Mouse (Mus musculus): ENCODE results near the gene Foxa3. TPM values are rescaled to one million over a fixed set of nuclear protein-coding genes. Genes with fewer than 3 reads are reported as not detected.
A peak's percentile ranks its signal among the peaks of the same experiment; 100 is the strongest.

The Foxa3 gene
- total RNA-seq, 1 experiment: 1.7 TPM

DNA sequence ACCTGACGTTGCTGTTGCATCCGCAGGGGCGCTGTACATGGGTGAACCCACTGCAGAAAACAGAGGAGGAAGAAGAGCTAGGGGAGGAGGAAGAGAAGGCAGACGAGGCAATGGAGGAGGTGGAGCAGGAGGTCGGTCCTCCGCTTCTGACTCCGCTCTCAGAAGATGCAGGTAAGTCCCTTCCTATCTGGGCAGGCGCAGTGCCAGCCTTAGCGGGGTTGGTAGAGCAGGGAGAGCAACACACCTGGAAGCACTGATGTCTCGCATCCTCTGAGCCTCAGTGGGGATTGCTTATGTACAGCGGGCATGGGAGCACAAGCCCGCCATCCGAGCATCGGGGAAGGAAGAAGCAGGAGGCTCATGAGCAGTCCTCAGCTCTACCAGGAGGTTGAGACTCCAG is 43.7 kb upstream of the Foxa3 start:
- no peak for DNase-seq (ENCODE audit: low read depth, low spot score)
- Histone ChIP-seq H3K9ac (ENCODE audit: insufficient read depth, low read depth, low read length, poor library complexity, severe bottlenecking) (no peak overlapping the region), H3K4me1 (ENCODE audit: control insufficient read depth in 2 of 2, insufficient read depth in 2 of 2, low read length in 2 of 2, poor library complexity in 1 of 2) (peaks cover 0 to 5% of the 10 kb centered on the region in 2 experiments; a peak in 1 of 4 replicates), H3K9me3 (ENCODE audit: control insufficient read depth, insufficient read depth, low read depth, low read length) (no peaks in the 10 kb centered on the region), H3K4me3 (ENCODE audit: insufficient read depth in 1 of 2, low read depth in 1 of 2, low read length in 2 of 2, poor library complexity in 1 of 2, severe bottlenecking in 1 of 2) (peak overlapping the region in 1 of 2 experiments; percentile 25; a peak in 1 of 4 replicates), H3K36me3 (ENCODE audit: control insufficient read depth, insufficient read depth, low read length, poor library complexity, severe bottlenecking) (no peaks in the 10 kb centered on the region), H3K27ac (ENCODE audit: insufficient read depth, low read depth, low read length, poor library complexity, severe bottlenecking) (no peak overlapping the region)
- TF ChIP-seq CHD2 (IDR thresholded peaks at IDR 0.05; ENCODE audit: low read depth, low read length) (no peak), MAFK (IDR thresholded peaks at IDR 0.05; ENCODE audit: insufficient read depth, low read depth, low read length) (no peak), ZNF384 (IDR thresholded peaks at IDR 0.05; ENCODE audit: low read depth, low read length) (no peak), ZC3H11A (IDR thresholded peaks at IDR 0.05; ENCODE audit: borderline replicate concordance, low read depth, low read length) (no peak), HCFC1 (IDR thresholded peaks at IDR 0.05; ENCODE audit: borderline replicate concordance, insufficient read depth, low read length) (no peak)
- in situ Hi-C loops (cut with MboI; ENCODE audit: low sequenced_read_pairs in 2 of 2, unreplicated experiment in 2 of 2): no loop called here

DNA sequence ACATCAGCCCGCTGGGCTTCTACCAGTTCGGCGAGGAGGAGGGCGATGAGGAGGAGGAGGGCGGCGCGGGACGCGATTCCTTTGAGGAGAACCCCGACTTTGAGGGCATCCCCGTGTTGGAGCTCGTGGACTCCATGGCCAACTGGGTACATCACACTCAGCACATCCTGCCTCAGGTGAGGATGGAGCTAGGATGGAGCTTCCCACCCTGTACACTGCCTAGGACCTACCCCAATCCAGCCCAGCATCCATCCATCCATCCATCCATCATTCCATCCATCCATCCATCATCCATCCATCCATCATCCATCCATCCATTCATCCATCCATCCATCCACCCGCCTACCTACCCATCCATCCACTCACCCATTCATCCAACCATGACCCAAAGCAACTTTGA is 42.6 kb upstream of the Foxa3 start:
- 0 out of 2 replicates have a peak overlapping the region, but pooled peaks have one; percentile 2 for H3K9ac ChIP-seq (ENCODE audit: insufficient read depth, low read depth, low read length, poor library complexity, severe bottlenecking)
- peak overlapping the region; percentile 41 to 49; a peak in 3 of 4 replicates for H3K4me3 ChIP-seq (ENCODE audit: insufficient read depth in 1 of 2, low read depth in 1 of 2, low read length in 2 of 2, poor library complexity in 1 of 2, severe bottlenecking in 1 of 2)
- H3K4me1 ChIP-seq (ENCODE audit: control insufficient read depth in 2 of 2, insufficient read depth in 2 of 2, low read length in 2 of 2, poor library complexity in 1 of 2): peaks cover 0 to 5% of the 10 kb centered on the region in 2 experiments; a peak in 1 of 4 replicates
- in situ Hi-C loops (cut with MboI; ENCODE audit: low sequenced_read_pairs in 2 of 2, unreplicated experiment in 2 of 2): no loop called here
- H3K27ac ChIP-seq (ENCODE audit: insufficient read depth, low read depth, low read length, poor library complexity, severe bottlenecking): no peak overlapping the region
- H3K36me3 ChIP-seq (ENCODE audit: control insufficient read depth, insufficient read depth, low read length, poor library complexity, severe bottlenecking): no peaks in the 10 kb centered on the region
- TF ChIP-seq CHD2 (IDR thresholded peaks at IDR 0.05; ENCODE audit: low read depth, low read length): no peak
- no peak for TF ChIP-seq ZNF384 (IDR thresholded peaks at IDR 0.05; ENCODE audit: low read depth, low read length)
- no peak for TF ChIP-seq ZC3H11A (IDR thresholded peaks at IDR 0.05; ENCODE audit: borderline replicate concordance, low read depth, low read length)
- no peak for TF ChIP-seq MAFK (IDR thresholded peaks at IDR 0.05; ENCODE audit: insufficient read depth, low read depth, low read length)
- TF ChIP-seq HCFC1 (IDR thresholded peaks at IDR 0.05; ENCODE audit: borderline replicate concordance, insufficient read depth, low read length): no peak
- no peak for DNase-seq (ENCODE audit: low read depth, low spot score)
- H3K9me3 ChIP-seq (ENCODE audit: control insufficient read depth, insufficient read depth, low read depth, low read length): no peaks in the 10 kb centered on the region

DNA sequence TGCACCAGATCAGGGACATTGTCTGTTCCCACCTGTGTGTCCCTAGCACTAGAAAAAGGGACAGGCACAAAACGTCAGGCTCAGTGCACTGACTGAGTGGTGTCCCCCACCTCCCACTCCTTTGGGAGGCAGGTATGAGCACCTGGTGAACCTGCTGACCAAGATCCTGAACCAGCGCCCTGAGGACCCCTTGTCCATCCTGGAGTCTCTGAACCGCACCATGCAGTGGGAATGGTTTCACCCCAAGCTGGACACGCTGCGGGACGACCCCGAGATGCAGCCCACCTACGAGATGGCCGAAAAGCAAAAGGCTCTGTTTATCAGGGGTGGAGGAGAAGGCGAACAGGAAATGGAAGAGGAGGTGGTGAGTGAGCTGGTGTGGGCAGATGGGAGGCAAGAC is 34.1 kb upstream of the Foxa3 start:
- H3K36me3 ChIP-seq (ENCODE audit: control insufficient read depth, insufficient read depth, low read length, poor library complexity, severe bottlenecking): peaks cover 6% of the 10 kb centered on the region; the same call in 1 of the 2 replicates
- peaks cover 0 to 8% of the 10 kb centered on the region in 2 experiments; a peak in 1 of 4 replicates for H3K4me1 ChIP-seq (ENCODE audit: control insufficient read depth in 2 of 2, insufficient read depth in 2 of 2, low read length in 2 of 2, poor library complexity in 1 of 2)
- H3K4me3 ChIP-seq (ENCODE audit: insufficient read depth in 1 of 2, low read depth in 1 of 2, low read length in 2 of 2, poor library complexity in 1 of 2, severe bottlenecking in 1 of 2): no peak overlapping the region
- no peak overlapping the region for H3K9ac ChIP-seq (ENCODE audit: insufficient read depth, low read depth, low read length, poor library complexity, severe bottlenecking)
- H3K9me3 ChIP-seq (ENCODE audit: control insufficient read depth, insufficient read depth, low read depth, low read length): no peaks in the 10 kb centered on the region
- in situ Hi-C loops (cut with MboI; ENCODE audit: low sequenced_read_pairs in 2 of 2, unreplicated experiment in 2 of 2): no loop called here
- no peak overlapping the region for H3K27ac ChIP-seq (ENCODE audit: insufficient read depth, low read depth, low read length, poor library complexity, severe bottlenecking)
- no peak for DNase-seq (ENCODE audit: low read depth, low spot score)
- no peak for TF ChIP-seq ZNF384 (IDR thresholded peaks at IDR 0.05; ENCODE audit: low read depth, low read length)
- TF ChIP-seq MAFK (IDR thresholded peaks at IDR 0.05; ENCODE audit: insufficient read depth, low read depth, low read length): no peak
- no peak for TF ChIP-seq ZC3H11A (IDR thresholded peaks at IDR 0.05; ENCODE audit: borderline replicate concordance, low read depth, low read length)
- no peak for TF ChIP-seq CHD2 (IDR thresholded peaks at IDR 0.05; ENCODE audit: low read depth, low read length)
- no peak for TF ChIP-seq HCFC1 (IDR thresholded peaks at IDR 0.05; ENCODE audit: borderline replicate concordance, insufficient read depth, low read length)

DNA sequence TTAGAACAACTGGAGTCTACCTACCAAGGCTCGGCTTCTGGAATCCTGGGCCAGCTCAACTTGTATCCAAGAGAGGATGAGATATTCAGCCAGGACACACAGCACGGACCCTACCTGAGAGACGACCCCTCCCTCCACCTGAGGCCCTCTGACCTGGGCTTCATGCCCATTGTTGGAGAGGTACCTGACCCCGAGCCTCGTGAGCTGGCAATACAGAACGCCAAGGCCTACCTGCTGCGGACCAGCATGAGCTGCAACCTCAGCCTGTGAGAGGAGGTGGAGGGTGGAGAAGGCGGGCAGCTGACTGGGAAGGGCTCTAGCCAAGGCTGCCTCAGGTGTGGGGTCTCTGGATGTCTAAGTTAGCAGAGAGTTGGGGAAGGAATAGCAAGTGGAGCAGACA is 31.8 kb upstream of the Foxa3 start:
- TF ChIP-seq ZNF384 (IDR thresholded peaks at IDR 0.05; ENCODE audit: low read depth, low read length) (no peak), MAFK (IDR thresholded peaks at IDR 0.05; ENCODE audit: insufficient read depth, low read depth, low read length) (no peak), HCFC1 (IDR thresholded peaks at IDR 0.05; ENCODE audit: borderline replicate concordance, insufficient read depth, low read length) (no peak), ZC3H11A (IDR thresholded peaks at IDR 0.05; ENCODE audit: borderline replicate concordance, low read depth, low read length) (no peak), CHD2 (IDR thresholded peaks at IDR 0.05; ENCODE audit: low read depth, low read length) (no peak)
- H3K36me3 ChIP-seq (ENCODE audit: control insufficient read depth, insufficient read depth, low read length, poor library complexity, severe bottlenecking): peaks cover 25% of the 10 kb centered on the region

DNA sequence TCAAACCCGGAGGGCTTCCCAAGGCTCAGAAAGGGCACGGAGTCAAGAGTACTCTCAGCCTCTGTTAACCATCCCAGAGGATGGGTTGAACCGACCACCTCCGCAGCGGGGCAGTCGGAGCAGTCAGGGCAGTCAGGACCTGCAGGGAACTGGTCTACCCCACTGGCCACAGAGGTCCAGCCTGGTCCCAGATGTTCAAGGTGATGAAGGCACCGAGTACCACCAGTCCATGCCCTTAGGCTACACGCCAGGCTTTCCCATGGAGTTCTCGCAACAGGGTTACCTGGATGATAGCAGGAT is 31.4 kb upstream of the Foxa3 start:
- no peaks in the 10 kb centered on the region for H3K9me3 ChIP-seq (ENCODE audit: control insufficient read depth, insufficient read depth, low read depth, low read length)
- TF ChIP-seq ZC3H11A (IDR thresholded peaks at IDR 0.05; ENCODE audit: borderline replicate concordance, low read depth, low read length) (no peak), CHD2 (IDR thresholded peaks at IDR 0.05; ENCODE audit: low read depth, low read length) (no peak), HCFC1 (IDR thresholded peaks at IDR 0.05; ENCODE audit: borderline replicate concordance, insufficient read depth, low read length) (no peak), ZNF384 (IDR thresholded peaks at IDR 0.05; ENCODE audit: low read depth, low read length) (no peak), MAFK (IDR thresholded peaks at IDR 0.05; ENCODE audit: insufficient read depth, low read depth, low read length) (no peak)
- H3K36me3 ChIP-seq (ENCODE audit: control insufficient read depth, insufficient read depth, low read length, poor library complexity, severe bottlenecking): peaks cover 29% of the 10 kb centered on the region
- peaks cover 0 to 8% of the 10 kb centered on the region in 2 experiments; a peak in 1 of 4 replicates for H3K4me1 ChIP-seq (ENCODE audit: control insufficient read depth in 2 of 2, insufficient read depth in 2 of 2, low read length in 2 of 2, poor library complexity in 1 of 2)
- H3K9ac ChIP-seq (ENCODE audit: insufficient read depth, low read depth, low read length, poor library complexity, severe bottlenecking): no peak overlapping the region
- in situ Hi-C loops (cut with MboI; ENCODE audit: low sequenced_read_pairs in 2 of 2, unreplicated experiment in 2 of 2): no loop called here
- no peak for DNase-seq (ENCODE audit: low read depth, low spot score)
- H3K4me3 ChIP-seq (ENCODE audit: insufficient read depth in 1 of 2, low read depth in 1 of 2, low read length in 2 of 2, poor library complexity in 1 of 2, severe bottlenecking in 1 of 2): no peak overlapping the region
- no peak overlapping the region for H3K27ac ChIP-seq (ENCODE audit: insufficient read depth, low read depth, low read length, poor library complexity, severe bottlenecking)

More for the DNA sequence above, 31.8 kb upstream of the Foxa3 start:
- H3K27ac ChIP-seq (ENCODE audit: insufficient read depth, low read depth, low read length, poor library complexity, severe bottlenecking): no peak overlapping the region
- no peak overlapping the region for H3K4me3 ChIP-seq (ENCODE audit: insufficient read depth in 1 of 2, low read depth in 1 of 2, low read length in 2 of 2, poor library complexity in 1 of 2, severe bottlenecking in 1 of 2)
- in situ Hi-C loops (cut with MboI; ENCODE audit: low sequenced_read_pairs in 2 of 2, unreplicated experiment in 2 of 2): no loop called here
- H3K4me1 ChIP-seq (ENCODE audit: control insufficient read depth in 2 of 2, insufficient read depth in 2 of 2, low read length in 2 of 2, poor library complexity in 1 of 2): peaks cover 0 to 8% of the 10 kb centered on the region in 2 experiments; a peak in 1 of 4 replicates
- DNase-seq (ENCODE audit: low read depth, low spot score): no peak
- H3K9me3 ChIP-seq (ENCODE audit: control insufficient read depth, insufficient read depth, low read depth, low read length): no peaks in the 10 kb centered on the region
- no peak overlapping the region for H3K9ac ChIP-seq (ENCODE audit: insufficient read depth, low read depth, low read length, poor library complexity, severe bottlenecking)
